Mouse (Mus musculus) ES-E14 (cell line): ENCODE measurements around the gene Npm3.

Source experiments
- HCFC1 ChIP-seq: IDR thresholded peaks from 2 replicates; pipeline ENCODE4 v1.6.1; 2012; ENCODE audit warnings: low read length, inconsistent platforms, borderline replicate concordance; ENCODE audit not compliant: insufficient read depth
- MAFK ChIP-seq: IDR thresholded peaks from 2 replicates; pipeline ENCODE4 v1.6.1; 2014; ENCODE audit warnings: mild to moderate bottlenecking, low read depth, low read length, inconsistent platforms; ENCODE audit not compliant: insufficient read depth
- ZC3H11A ChIP-seq: IDR thresholded peaks from 2 replicates; pipeline ENCODE4 v1.6.1; 2012; ENCODE audit warnings: low read depth, mild to moderate bottlenecking, inconsistent platforms, low read length, borderline replicate concordance
- ZNF384 ChIP-seq: IDR thresholded peaks from 2 replicates; pipeline ENCODE4 v1.6.1; 2012; ENCODE audit warnings: low read depth, low read length, inconsistent platforms

DNA sequence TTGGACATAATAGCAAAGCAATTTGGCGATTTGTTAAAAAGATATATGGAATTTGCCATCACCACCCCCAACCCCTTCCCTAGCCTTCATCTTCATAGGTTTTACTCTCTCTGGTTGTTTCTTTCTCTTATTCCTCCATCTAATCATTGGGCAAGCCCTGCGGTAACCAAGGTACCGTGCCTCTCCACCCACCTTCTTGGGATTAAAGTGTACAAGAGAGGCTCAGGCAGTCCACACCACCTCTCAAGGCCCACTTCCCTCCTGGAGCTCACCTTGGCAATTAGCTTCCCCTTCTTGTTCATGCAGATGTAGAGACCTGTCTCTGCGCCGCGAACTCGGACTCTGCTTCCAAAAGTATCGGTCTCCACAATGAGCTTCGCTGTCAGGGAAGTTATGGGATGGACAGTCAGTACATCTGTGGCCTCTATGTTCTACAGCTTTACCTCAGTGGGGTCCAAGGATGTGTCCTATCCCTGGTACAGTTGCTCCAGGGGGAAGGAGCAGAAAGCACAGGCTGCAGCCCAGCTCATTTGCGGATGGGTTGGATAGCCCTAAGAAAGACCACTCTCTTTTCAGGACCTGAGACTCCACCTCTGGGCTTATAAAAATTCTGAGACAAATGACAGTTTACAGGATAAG is 11.4 kb downstream of the Npm3 start:
- no peak for TF ChIP-seq ZC3H11A
- TF ChIP-seq MAFK = no peak
- no peak for TF ChIP-seq HCFC1
- TF ChIP-seq ZNF384 = no peak
